In genomic region chr2:69790285-69790684, GRCm38 (mm10) we compare ENCODE assay signal across 8 mouse cellular contexts. TPM values are rescaled to one million over a fixed set of nuclear protein-coding genes. Genes with fewer than 3 reads are reported as not detected.
DNase-seq lines count a peak whose midpoint lies in the region; ATAC-seq and TF ChIP-seq lines count a peak whose summit lies in the region.

No protein-coding gene starts in this region.

- WGBS in heart, embryonic 12.5 days: 3% methylated on average over 10 of the region's 10 CpGs
- under 1% methylated on average over 10 of the region's 10 CpGs for WGBS in kidney, postnatal 0 days
- WGBS in liver, embryonic 11.5 days: 1% methylated on average over 10 of the region's 10 CpGs
- WGBS in stomach, embryonic 14.5 days: 3% methylated on average over 10 of the region's 10 CpGs

- no peaks in the 10 kb centered on the region for H3K27me3 ChIP-seq in erythroblast, embryonic 14.5 days (ENCODE audit: control insufficient read depth)
- no peaks in the 10 kb centered on the region for H3K27me3 ChIP-seq in heart, embryonic 12.5 days (replicated peaks)
- no peaks in the 10 kb centered on the region for H3K27me3 ChIP-seq in kidney, postnatal 0 days (ENCODE audit: insufficient read depth, low read length)
- H3K27me3 ChIP-seq in liver, embryonic 11.5 days (replicated peaks; ENCODE audit: control insufficient read depth, insufficient read depth, low read length): no peaks in the 10 kb centered on the region
- no peaks in the 10 kb centered on the region for H3K27me3 ChIP-seq in stomach, embryonic 14.5 days (ENCODE audit: control insufficient read depth, insufficient read depth, low read length)

- H3K4me2 ChIP-seq in heart, embryonic 12.5 days: peak overlapping the region; percentile 96
- peak overlapping the region; percentile 85 for H3K4me2 ChIP-seq in kidney, postnatal 0 days (ENCODE audit: low read length)
- H3K4me2 ChIP-seq in liver, embryonic 11.5 days: peak overlapping the region; percentile 79
- H3K4me2 ChIP-seq in stomach, embryonic 14.5 days (replicated peaks; ENCODE audit: low read depth, low read length): peak overlapping the region; percentile 78

- peaks cover 29% of the 10 kb centered on the region for H3K36me3 ChIP-seq in erythroblast, embryonic 14.5 days (ENCODE audit: control insufficient read depth)
- H3K36me3 ChIP-seq in heart, embryonic 12.5 days: peaks cover 25% of the 10 kb centered on the region
- 0 out of 2 replicates have a peak, but pooled peaks cover 3% of the 10 kb centered on the region for H3K36me3 ChIP-seq in kidney, postnatal 0 days (ENCODE audit: insufficient read depth, low read length)
- H3K36me3 ChIP-seq in liver, embryonic 11.5 days (ENCODE audit: control insufficient read depth, insufficient read depth, low read length): peaks cover 6% of the 10 kb centered on the region
- peaks cover 6% of the 10 kb centered on the region; the same call in 1 of the 2 replicates for H3K36me3 ChIP-seq in stomach, embryonic 14.5 days (ENCODE audit: control insufficient read depth, insufficient read depth, low read length)

- peak; percentile 88 for TF ChIP-seq CTCF in kidney, postnatal 0 days (IDR thresholded peaks at IDR 0.05; ENCODE audit: low read depth)

- H3K27ac ChIP-seq in heart, embryonic 12.5 days (ENCODE audit: poor library complexity, severe bottlenecking): no peak overlapping the region
- peak overlapping the region; percentile 84 for H3K27ac ChIP-seq in kidney, postnatal 0 days
- H3K27ac ChIP-seq in liver, embryonic 11.5 days (ENCODE audit: low read depth, low read length): 0 out of 2 replicates have a peak overlapping the region, but pooled peaks have one; percentile 5
- no peak overlapping the region for H3K27ac ChIP-seq in stomach, embryonic 14.5 days (ENCODE audit: low read length)

- peak overlapping the region; percentile 91 for H3K4me3 ChIP-seq in erythroblast, embryonic 14.5 days (replicated peaks)
- peak overlapping the region; percentile 85 for H3K4me3 ChIP-seq in heart, embryonic 12.5 days
- peak overlapping the region; percentile 50 for H3K4me3 ChIP-seq in kidney, postnatal 0 days (replicated peaks; ENCODE audit: low read depth, low read length)
- H3K4me3 ChIP-seq in liver, embryonic 11.5 days (ENCODE audit: low read depth, low read length): peak overlapping the region; percentile 60
- peak overlapping the region; percentile 64 for H3K4me3 ChIP-seq in stomach, embryonic 14.5 days (ENCODE audit: low read depth, low read length)

- H3K9ac ChIP-seq in heart, embryonic 12.5 days: 0 out of 2 replicates have a peak overlapping the region, but pooled peaks have one; percentile 85
- no peak overlapping the region for H3K9ac ChIP-seq in kidney, postnatal 0 days (ENCODE audit: low read depth, low read length)
- H3K9ac ChIP-seq in liver, embryonic 11.5 days (ENCODE audit: low read depth, low read length): peak overlapping the region; percentile 68
- H3K9ac ChIP-seq in stomach, embryonic 14.5 days (replicated peaks; ENCODE audit: low read depth, low read length): peak overlapping the region; percentile 54; the same call in 1 of the 2 replicates

- H3K9me3 ChIP-seq in erythroblast, embryonic 14.5 days (ENCODE audit: control insufficient read depth, low read length): no peaks in the 10 kb centered on the region
- no peaks in the 10 kb centered on the region for H3K9me3 ChIP-seq in heart, embryonic 12.5 days (replicated peaks)
- H3K9me3 ChIP-seq in kidney, postnatal 0 days (replicated peaks; ENCODE audit: low read length): no peaks in the 10 kb centered on the region
- no peaks in the 10 kb centered on the region for H3K9me3 ChIP-seq in liver, embryonic 11.5 days (ENCODE audit: control insufficient read depth, low read length)
- no peaks in the 10 kb centered on the region for H3K9me3 ChIP-seq in stomach, embryonic 14.5 days (ENCODE audit: control insufficient read depth, low read depth, low read length)

- peaks cover 20% of the 10 kb centered on the region for H3K4me1 ChIP-seq in erythroblast, embryonic 14.5 days (ENCODE audit: control insufficient read depth)
- peaks cover 6% of the 10 kb centered on the region; the same call in 1 of the 2 replicates for H3K4me1 ChIP-seq in heart, embryonic 12.5 days (replicated peaks)
- no peaks in the 10 kb centered on the region; the same call in 1 of the 2 replicates for H3K4me1 ChIP-seq in kidney, postnatal 0 days (replicated peaks; ENCODE audit: insufficient read depth, low read length)
- H3K4me1 ChIP-seq in liver, embryonic 11.5 days (replicated peaks; ENCODE audit: control insufficient read depth, insufficient read depth, low read length): peaks cover 3% of the 10 kb centered on the region; the same call in 1 of the 2 replicates
- no peaks in the 10 kb centered on the region for H3K4me1 ChIP-seq in stomach, embryonic 14.5 days (ENCODE audit: control insufficient read depth, insufficient read depth, low read length)

- peak; percentile 85 to 86 for DNase-seq in B cell, adult 2 months
- peak; percentile 95 for DNase-seq in brain, adult 2 months (ENCODE audit: low read depth, low spot score)
- DNase-seq in kidney, postnatal 0 days (ENCODE audit: low spot score): peak; percentile 94
- DNase-seq in liver, embryonic 11.5 days (ENCODE audit: low spot score): peak; percentile 80
- peak; percentile 93 for DNase-seq in naive thymus-derived CD4-positive, alpha-beta T cell, adult 2 months (ENCODE audit: low read depth)

- ATAC-seq in heart, embryonic 12.5 days (ENCODE audit: insufficient number of reproducible peaks, low FRiP score): no peak
- ATAC-seq in kidney, postnatal 0 days (replicated peaks; ENCODE audit: low FRiP score, low read depth): peak; percentile 30; the same call in 1 of the 2 replicates
- peak; percentile 70 for ATAC-seq in liver, embryonic 11.5 days (replicated peaks; ENCODE audit: low FRiP score)
- ATAC-seq in stomach, embryonic 14.5 days (ENCODE audit: insufficient number of reproducible peaks, insufficient read depth, low FRiP score, low read depth): peak; percentile 53; the same call in 1 of the 2 replicates

RNA-seq across cellular contexts. Expression of gene Phospho2, which starts 0.9 kb away (rescaled TPM):
- polyA plus RNA-seq in erythroblast, embryonic 14.5 days (2012): 0.64 and 0.77 TPM in 2 replicates
- polyA plus RNA-seq in heart, embryonic 12.5 days (2016; fragmentation: Nextera tagmentation; extraction: Ambion mirVana): 17.6 and 18.3 TPM in 2 replicates
- 28.2 and 28.5 TPM in 2 replicates for polyA plus RNA-seq in kidney, postnatal 0 days (2015; fragmentation: Nextera tagmentation; extraction: Ambion mirVana)
- polyA plus RNA-seq in liver, embryonic 11.5 days (2014; fragmentation: Nextera tagmentation; extraction: Ambion mirVana): 24.9 and 25.2 TPM in 2 replicates
- polyA plus RNA-seq in stomach, embryonic 14.5 days (2014; fragmentation: Nextera tagmentation; extraction: Ambion mirVana): 21.8 and 24.8 TPM in 2 replicates

RNA-seq across cellular contexts. Expression of gene Ccdc173, which starts 0.9 kb away (rescaled TPM):
- polyA plus RNA-seq in erythroblast, embryonic 14.5 days (2012): not detected in 2 replicates
- 1.3 TPM in 2 replicates for polyA plus RNA-seq in heart, embryonic 12.5 days (2016; fragmentation: Nextera tagmentation; extraction: Ambion mirVana)
- polyA plus RNA-seq in kidney, postnatal 0 days (2015; fragmentation: Nextera tagmentation; extraction: Ambion mirVana): 2.1 and 2.4 TPM in 2 replicates
- 1.2 and 1.4 TPM in 2 replicates for polyA plus RNA-seq in liver, embryonic 11.5 days (2014; fragmentation: Nextera tagmentation; extraction: Ambion mirVana)
- 2.4 and 2.5 TPM in 2 replicates for polyA plus RNA-seq in stomach, embryonic 14.5 days (2014; fragmentation: Nextera tagmentation; extraction: Ambion mirVana)

RNA-seq across cellular contexts. Expression of gene Klhl23, which starts 31.5 kb away (rescaled TPM):
- 0.05 and 0.09 TPM in 2 replicates for polyA plus RNA-seq in erythroblast, embryonic 14.5 days (2012)
- polyA plus RNA-seq in heart, embryonic 12.5 days (2016; fragmentation: Nextera tagmentation; extraction: Ambion mirVana): 58.9 and 64.1 TPM in 2 replicates
- 14.2 and 15.4 TPM in 2 replicates for polyA plus RNA-seq in kidney, postnatal 0 days (2015; fragmentation: Nextera tagmentation; extraction: Ambion mirVana)
- 44.9 and 47.7 TPM in 2 replicates for polyA plus RNA-seq in liver, embryonic 11.5 days (2014; fragmentation: Nextera tagmentation; extraction: Ambion mirVana)
- polyA plus RNA-seq in stomach, embryonic 14.5 days (2014; fragmentation: Nextera tagmentation; extraction: Ambion mirVana): 42.8 and 47.3 TPM in 2 replicates

Comparison
In these comparisons a context has a peak if more than half of its experiments do, and no peak if none do; other contexts are left out.
1. H3K27ac ChIP-seq: peak in kidney, postnatal 0 days (single experiment) and liver, embryonic 11.5 days (single experiment); none in heart, embryonic 12.5 days (single experiment) and stomach, embryonic 14.5 days (single experiment).
2. RNA of gene Phospho2, which starts 0.9 kb away (polyA plus RNA-seq): 28.2 to 28.5 TPM in kidney, postnatal 0 days, 24.9 to 25.2 TPM in liver, embryonic 11.5 days, 21.8 to 24.8 TPM in stomach, embryonic 14.5 days and 17.6 to 18.3 TPM in heart, embryonic 12.5 days; 0.64 to 0.77 TPM in erythroblast, embryonic 14.5 days; every median in the first group is over 10 times any median in the second.
3. RNA of gene Klhl23, which starts 31.5 kb away (polyA plus RNA-seq): 58.9 to 64.1 TPM in heart, embryonic 12.5 days, 44.9 to 47.7 TPM in liver, embryonic 11.5 days, 42.8 to 47.3 TPM in stomach, embryonic 14.5 days and 14.2 to 15.4 TPM in kidney, postnatal 0 days; 0.05 to 0.09 TPM in erythroblast, embryonic 14.5 days; every median in the first group is over 10 times any median in the second.
4. Peak in every context shown above with its lines, with median percentiles within 50 percentile points of each other: DNase-seq, H3K4me3 ChIP-seq and H3K4me2 ChIP-seq.